In genomic region chr11:34544631-34545030, GRCm38 (mm10) we compare ENCODE assay signal across 17 mouse cellular contexts.
DNase-seq lines count a peak whose midpoint lies in the region; ATAC-seq and TF ChIP-seq lines count a peak whose summit lies in the region.
"Had no signal": no experiment of that assay in that cellular context is flagged by ENCODE, and none has a peak within 500 bp of the region (broad histone marks: within the 10 kb centered on the region; RNA-seq: fewer than 3 reads in every experiment).

No protein-coding gene starts in this region.

- H3K9me3 ChIP-seq in kidney, postnatal 0 days (replicated peaks; ENCODE audit: low read length): no peaks in the 10 kb centered on the region; the same call in 1 of the 2 replicates
- peaks cover 13% of the 10 kb centered on the region for H3K9me3 ChIP-seq in forebrain, embryonic 14.5 days (replicated peaks; ENCODE audit: control insufficient read depth, low read length)

- no peak for ATAC-seq in kidney, postnatal 0 days (replicated peaks; ENCODE audit: low FRiP score, low read depth)
- no peak for ATAC-seq in forebrain, embryonic 14.5 days

- no peak overlapping the region for H3K27ac ChIP-seq in kidney, postnatal 0 days
- H3K27ac ChIP-seq in forebrain, embryonic 14.5 days (ENCODE audit: low read depth, low read length): no peak overlapping the region
- H3K27ac ChIP-seq: embryonic facial prominence, embryonic 13.5 days; forebrain, embryonic 12.5 days; gastrocnemius, adult 2 months; heart, embryonic 13.5 days; limb, embryonic 13.5 days; lung, embryonic 15.5 days had no signal

- H3K4me1 ChIP-seq in kidney, postnatal 0 days (replicated peaks; ENCODE audit: insufficient read depth, low read length): no peaks in the 10 kb centered on the region
- no peaks in the 10 kb centered on the region for H3K4me1 ChIP-seq in forebrain, embryonic 14.5 days (ENCODE audit: control insufficient read depth, insufficient read depth, low read length)
- H3K4me1 ChIP-seq: embryonic facial prominence, embryonic 13.5 days; forebrain, embryonic 12.5 days; heart, embryonic 13.5 days; limb, embryonic 13.5 days; lung, embryonic 15.5 days; megakaryocyte, embryonic 14.5 days had no signal

- H3K9ac ChIP-seq in kidney, postnatal 0 days (ENCODE audit: low read depth, low read length): no peak overlapping the region
- H3K9ac ChIP-seq in forebrain, embryonic 14.5 days (ENCODE audit: low read length): no peak overlapping the region
- H3K9ac ChIP-seq: embryonic facial prominence, embryonic 13.5 days; forebrain, embryonic 12.5 days; heart, embryonic 13.5 days; limb, embryonic 13.5 days; lung, embryonic 15.5 days had no signal

- TF ChIP-seq CTCF in kidney, postnatal 0 days (IDR thresholded peaks at IDR 0.05; ENCODE audit: low read depth): no peak

- WGBS in kidney, postnatal 0 days: 80% methylated on average over 7 of the region's 7 CpGs
- 83% methylated on average over 7 of the region's 7 CpGs for WGBS in forebrain, embryonic 14.5 days

- no peak overlapping the region for H3K4me2 ChIP-seq in kidney, postnatal 0 days (ENCODE audit: low read length)
- no peak overlapping the region for H3K4me2 ChIP-seq in forebrain, embryonic 14.5 days (ENCODE audit: low read length)
- H3K4me2 ChIP-seq: embryonic facial prominence, embryonic 13.5 days; forebrain, embryonic 12.5 days; heart, embryonic 13.5 days; limb, embryonic 13.5 days; lung, embryonic 15.5 days had no signal

- peak; percentile 23 for DNase-seq in kidney, postnatal 0 days (ENCODE audit: low spot score)
- DNase-seq in kidney, postnatal 10 days: no peak
- DNase-seq in CD4-positive helper T cell, adult 2 months (ENCODE audit: low read depth, low spot score): peak; percentile 47
- peak; percentile 11 for DNase-seq in R1 (ENCODE audit: low read depth, low spot score)
- DNase-seq in induced T-regulatory cell, adult 2 months (ENCODE audit: low read depth): peak; percentile 54
- no peak for DNase-seq in forebrain, embryonic 14.5 days (ENCODE audit: low spot score)
- no peak for DNase-seq in adrenal gland, adult 18-20 months (ENCODE audit: low spot score in 2 of 2)
- no peak for DNase-seq in embryo, embryonic 11 days
- DNase-seq: cerebellum, adult 18-20 months; gastrocnemius, adult 2 months; kidney, adult 11 months had no signal

- no peak overlapping the region for H3K4me3 ChIP-seq in kidney, postnatal 0 days (replicated peaks; ENCODE audit: low read depth, low read length)
- no peak overlapping the region for H3K4me3 ChIP-seq in forebrain, embryonic 14.5 days (ENCODE audit: low read depth, low read length)
- H3K4me3 ChIP-seq: embryonic facial prominence, embryonic 13.5 days; forebrain, embryonic 12.5 days; gastrocnemius, adult 2 months; heart, embryonic 13.5 days; limb, embryonic 13.5 days; lung, embryonic 15.5 days; megakaryocyte, embryonic 14.5 days had no signal

- H3K36me3 ChIP-seq in kidney, postnatal 0 days (ENCODE audit: insufficient read depth, low read length): no peaks in the 10 kb centered on the region
- H3K36me3 ChIP-seq in forebrain, embryonic 14.5 days (ENCODE audit: control insufficient read depth, insufficient read depth, low read length): no peaks in the 10 kb centered on the region
- H3K36me3 ChIP-seq: embryonic facial prominence, embryonic 13.5 days; forebrain, embryonic 12.5 days; heart, embryonic 13.5 days; limb, embryonic 13.5 days; lung, embryonic 15.5 days had no signal

- no peaks in the 10 kb centered on the region for H3K27me3 ChIP-seq in kidney, postnatal 0 days (ENCODE audit: insufficient read depth, low read length)
- no peaks in the 10 kb centered on the region for H3K27me3 ChIP-seq in forebrain, embryonic 14.5 days (replicated peaks; ENCODE audit: control insufficient read depth, insufficient read depth, low read length)
- H3K27me3 ChIP-seq: embryonic facial prominence, embryonic 13.5 days; forebrain, embryonic 12.5 days; heart, embryonic 13.5 days; limb, embryonic 13.5 days; lung, embryonic 15.5 days; megakaryocyte, embryonic 14.5 days had no signal

Comparison
In these comparisons a context has a peak if more than half of its experiments do, and no peak if none do; other contexts are left out.
1. DNase-seq: peak in kidney, postnatal 0 days (single experiment), CD4-positive helper T cell, adult 2 months (single experiment), R1 (single experiment) and induced T-regulatory cell, adult 2 months (single experiment); none in kidney, postnatal 10 days (single experiment), forebrain, embryonic 14.5 days (single experiment), adrenal gland, adult 18-20 months (0 of 2) and embryo, embryonic 11 days (single experiment).